Mouse (Mus musculus): ENCODE measurements around the gene Pnlip.
A peak's percentile ranks its signal among the peaks of the same experiment; 100 is the strongest.

The Pnlip gene

DNA sequence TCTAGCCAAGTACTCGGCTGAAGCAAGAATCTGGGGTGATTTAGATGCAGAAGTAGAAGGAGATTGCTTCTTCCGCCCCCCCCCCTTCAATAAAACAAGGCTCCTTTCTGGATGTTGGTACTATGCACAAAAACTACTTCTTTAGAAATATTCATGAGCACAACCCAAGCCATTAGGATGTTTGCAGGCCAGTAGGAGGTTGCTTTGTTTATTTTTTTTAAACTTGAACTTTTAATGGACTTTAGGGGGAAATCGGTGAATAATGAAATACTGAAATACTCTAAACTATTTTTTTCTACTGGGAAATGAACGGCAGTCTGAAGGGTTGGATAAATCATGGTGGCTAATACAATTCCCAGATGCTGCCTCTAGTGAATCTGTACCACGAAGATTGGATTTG is at the start of gene Pnlip:
Gene Pnlip (plus strand): TSS at position 301 of the 400 bp plus-strand sequence.
- DNase-seq, result no peak

DNA sequence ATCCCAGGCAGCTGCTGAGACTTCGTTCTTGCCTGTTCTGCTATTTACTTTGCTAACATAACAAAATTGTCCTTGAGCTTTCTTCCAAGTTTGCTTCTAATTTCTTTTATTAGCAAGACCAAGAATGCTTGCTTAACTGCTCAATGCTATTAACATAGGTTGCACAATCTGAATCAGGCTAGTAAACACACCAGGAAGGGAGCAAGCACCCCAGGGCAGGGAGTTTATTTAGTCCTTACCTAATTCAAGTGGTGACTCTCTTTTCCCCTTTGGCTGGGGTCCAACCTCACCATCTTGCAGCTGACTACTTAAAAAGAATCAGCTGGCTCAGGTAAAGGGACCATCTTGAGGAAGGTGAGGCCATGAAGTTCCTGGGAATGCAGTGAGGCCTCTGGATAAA is 42.6 kb upstream of the Pnlip start:
- no peak for DNase-seq

DNA sequence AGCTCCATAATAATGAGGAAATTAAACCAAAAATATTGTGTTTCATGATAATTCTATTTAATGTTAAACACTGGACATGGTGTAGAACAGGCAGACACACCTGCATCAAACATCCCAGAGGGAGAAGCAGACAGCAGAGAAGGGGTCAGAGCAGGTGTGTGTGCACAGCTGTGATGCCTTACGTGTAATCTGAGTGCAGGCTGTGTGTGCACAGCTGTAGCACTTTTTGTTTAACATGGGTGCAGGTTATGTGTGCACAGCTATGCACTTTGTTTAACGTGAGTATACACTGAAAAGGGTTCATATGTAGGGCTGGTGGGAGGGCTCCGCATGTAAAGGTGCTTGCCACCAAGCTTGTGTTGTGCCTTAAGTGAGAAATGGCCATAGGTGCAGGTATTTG is 39.6 kb upstream of the Pnlip start:
- no peak for DNase-seq

DNA sequence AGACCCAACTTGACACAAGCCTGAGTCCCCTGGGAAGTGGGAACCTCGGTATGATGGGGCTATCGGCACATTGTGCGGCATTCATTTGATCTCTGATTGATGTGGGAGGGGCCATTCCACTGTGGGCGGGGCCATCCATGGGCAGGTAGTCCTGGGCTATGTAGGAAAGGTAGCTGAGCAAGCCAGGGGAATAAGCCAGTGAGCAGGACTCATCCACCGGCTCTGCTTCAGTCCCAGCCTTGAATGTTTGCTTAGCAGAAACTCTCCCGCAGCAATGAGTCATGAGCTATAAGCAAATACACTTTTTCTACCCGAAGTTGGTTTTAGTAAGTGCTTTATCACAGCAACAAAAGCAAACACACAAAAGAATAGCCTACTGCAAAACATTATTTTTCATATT is 35.7 kb upstream of the Pnlip start:
- DNase-seq, result no peak

DNA sequence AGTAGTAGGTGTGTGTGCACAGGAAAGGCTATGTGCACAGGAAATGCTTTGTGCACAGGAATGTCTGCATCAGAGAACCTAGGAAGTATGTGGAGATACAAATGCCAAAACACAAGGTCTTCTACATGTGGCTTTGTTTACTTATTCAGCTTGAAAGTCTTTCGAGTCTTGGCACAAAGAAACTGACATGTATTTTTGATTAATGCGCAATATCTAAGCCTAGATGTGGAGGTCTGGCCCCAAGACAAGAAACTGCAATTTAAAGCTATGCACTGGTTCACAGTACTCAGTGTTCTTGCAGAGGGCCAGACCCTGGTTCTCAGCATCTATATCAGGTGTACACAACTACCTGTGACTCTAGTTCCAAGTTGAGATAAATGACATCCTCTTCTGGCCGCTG is 31.6 kb upstream of the Pnlip start:
- DNase-seq, result no peak

DNA sequence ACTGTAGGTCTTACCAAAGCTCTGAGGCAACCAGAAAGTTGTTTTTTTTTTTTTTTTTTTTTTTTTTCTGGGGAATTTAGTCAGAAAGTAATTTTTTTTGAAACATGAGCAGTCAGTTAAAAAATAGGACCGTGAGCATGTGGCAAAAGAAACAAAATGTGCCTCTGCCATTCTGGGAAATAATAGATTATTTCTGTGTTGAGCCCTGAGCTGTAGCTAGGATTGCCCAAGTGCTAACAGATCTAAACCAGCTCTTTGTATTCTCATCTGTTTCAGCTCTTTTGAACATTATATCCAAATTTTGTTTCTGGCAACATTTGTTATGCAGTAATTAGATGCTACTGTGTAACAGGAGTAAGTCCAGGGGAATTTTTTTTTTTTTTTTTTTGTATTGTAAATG is 30.7 kb upstream of the Pnlip start:
- no peak for DNase-seq

DNA sequence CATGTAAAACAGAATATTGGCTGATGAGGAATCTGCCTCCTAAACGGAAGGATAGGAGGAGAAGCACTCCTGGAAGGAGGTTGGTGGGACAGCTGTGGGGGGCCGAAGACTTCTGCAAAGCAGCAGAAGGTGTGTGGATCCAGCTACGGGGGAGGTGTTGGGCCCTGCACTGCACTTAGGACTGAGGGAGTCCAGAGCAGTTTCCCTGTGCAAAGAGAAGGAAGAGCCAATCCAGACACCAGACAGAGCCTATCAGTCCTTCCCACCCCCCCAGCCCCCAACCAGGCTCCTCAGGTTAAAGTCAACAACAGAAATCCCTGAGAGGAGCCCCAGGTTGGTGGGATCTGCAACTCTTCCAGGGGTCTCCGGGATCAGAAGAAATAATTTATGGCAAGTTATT is 27.5 kb upstream of the Pnlip start:
- no peak for DNase-seq

DNA sequence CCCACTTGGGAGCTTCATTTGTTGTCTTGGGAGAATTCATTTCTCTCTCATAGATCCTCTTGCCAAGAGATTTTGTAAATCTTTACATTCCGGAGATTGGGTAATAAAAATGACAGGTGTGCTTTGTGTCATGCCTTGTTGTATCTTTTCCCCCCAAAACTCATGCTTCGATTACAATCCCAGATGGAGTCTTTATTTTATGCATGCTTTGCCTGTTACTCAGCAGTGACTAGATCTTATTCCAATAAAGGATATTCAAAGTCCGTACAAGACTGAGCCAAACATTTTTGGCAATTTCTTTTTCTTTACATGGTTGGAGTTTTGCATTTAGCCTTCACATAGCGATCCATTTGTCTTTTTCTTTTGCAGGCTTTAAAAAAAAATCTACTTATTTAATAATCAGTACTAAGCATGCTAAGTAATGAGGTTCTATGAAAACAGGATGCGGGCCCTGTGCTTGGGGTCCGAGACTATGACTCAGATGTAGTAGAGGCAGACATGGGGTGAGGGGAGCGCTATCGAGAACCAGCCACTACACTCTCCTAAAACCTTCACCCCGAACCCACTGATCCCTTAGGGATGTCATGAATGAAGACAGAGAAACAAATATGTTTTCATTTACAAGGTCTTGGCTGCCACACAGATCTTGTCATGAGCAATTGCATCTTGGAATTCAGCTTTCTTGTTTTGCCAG is 26.9 kb upstream of the Pnlip start:
- no peak for DNase-seq

DNA sequence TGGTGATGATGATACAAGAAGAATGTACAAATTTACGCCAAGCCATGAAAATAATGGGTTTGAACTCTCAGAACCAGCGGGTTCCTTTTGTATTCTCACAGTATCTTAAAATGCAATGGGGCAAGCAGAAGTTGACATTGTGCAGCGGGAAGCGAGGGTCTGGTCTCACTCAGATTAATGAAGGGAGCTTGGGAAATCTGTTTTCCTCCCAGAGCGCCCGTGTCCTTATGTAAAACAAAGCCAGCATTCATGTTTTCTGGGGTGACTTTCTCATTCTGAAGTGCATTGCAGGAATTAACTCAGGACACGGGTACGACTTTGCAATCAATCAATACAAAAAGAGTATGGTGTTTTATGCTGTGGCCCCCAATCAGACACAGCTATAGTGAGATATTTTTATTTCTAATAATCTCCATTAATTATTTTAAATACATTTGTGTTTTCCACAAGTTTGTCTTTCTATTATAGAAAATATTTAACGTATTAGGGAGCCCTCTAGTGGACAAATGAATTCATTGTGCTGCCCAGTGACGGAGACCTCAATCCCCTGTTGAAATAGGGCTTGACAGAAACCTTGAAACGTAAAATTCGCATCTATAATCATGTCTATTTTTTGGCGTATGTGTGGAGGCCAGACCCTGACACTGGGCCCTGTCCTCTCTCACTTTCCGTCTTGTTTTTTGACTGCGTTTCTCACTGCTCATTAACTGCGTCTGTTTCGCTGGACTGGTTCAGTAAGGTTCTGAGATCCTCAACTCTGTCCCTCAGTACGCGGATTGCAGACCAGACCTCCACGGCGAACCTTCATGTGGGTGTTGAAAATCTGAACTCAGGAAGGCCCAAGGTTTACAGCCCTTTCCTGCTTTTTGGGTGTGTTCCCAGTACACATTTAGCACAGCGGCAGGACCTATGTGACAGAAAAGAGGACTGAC is 24.6 kb upstream of the Pnlip start:
- peak in 1 of 2 experiments; percentile 5 for DNase-seq

DNA sequence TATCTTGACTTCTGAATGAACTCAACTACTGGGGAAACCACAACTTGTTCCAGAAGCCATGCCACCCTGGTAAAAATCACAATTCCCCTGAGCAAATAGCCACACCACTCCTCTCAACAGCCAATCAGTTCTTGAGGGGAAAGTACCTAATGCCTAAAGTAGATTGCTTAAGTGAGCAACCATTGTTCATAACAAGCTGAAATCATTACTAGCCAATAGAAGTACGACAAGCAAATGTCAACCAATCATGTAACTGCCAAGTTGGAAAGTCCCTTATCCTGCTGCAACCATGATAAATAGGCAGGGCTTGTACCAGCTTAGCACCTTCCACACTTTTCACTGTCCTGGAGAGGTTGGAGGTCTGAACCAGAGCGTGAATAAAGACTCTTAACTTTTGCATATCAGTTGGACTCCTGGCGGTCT is 22.9 kb upstream of the Pnlip start:
- no peak for DNase-seq

DNA sequence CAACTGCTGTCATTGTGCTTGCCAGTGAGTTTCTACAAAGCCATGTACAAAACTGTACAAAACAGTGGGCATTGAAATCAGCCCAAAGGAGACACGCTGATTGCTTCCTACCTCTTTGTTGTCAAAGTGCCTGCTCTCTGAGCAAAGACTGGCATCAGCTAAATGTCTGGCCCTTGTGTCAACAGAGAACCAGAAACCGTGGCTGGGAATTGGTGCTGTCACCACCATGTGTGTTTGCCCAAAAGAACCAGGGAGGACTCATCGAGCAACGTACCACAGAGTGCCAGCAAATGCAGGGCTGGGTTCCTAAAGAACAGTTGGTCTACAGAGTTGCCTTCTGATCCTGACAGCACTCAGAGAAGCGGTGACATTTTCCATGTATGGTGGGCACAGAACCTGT is 2.3 kb upstream of the Pnlip start:
- no peak for DNase-seq

DNA sequence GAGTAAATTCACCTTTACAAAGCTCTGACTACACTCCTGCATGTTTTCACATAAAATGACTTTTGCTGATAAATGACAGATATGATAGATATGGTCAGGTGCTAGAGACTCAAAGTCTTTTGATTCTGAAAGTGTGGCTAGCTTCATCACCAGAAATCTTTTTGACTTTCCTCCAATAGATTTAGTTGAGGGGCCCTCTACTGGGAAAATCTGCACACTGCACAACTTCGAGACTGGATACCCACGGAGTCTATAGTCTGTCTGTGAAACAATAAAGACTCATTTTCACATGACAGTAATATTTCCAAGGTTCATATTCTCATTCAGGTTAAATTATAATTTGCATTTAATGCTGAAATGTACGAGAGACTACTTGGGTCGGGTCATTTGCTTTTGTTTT is 9.8 kb downstream of the Pnlip start:
- DNase-seq, result no peak

DNA sequence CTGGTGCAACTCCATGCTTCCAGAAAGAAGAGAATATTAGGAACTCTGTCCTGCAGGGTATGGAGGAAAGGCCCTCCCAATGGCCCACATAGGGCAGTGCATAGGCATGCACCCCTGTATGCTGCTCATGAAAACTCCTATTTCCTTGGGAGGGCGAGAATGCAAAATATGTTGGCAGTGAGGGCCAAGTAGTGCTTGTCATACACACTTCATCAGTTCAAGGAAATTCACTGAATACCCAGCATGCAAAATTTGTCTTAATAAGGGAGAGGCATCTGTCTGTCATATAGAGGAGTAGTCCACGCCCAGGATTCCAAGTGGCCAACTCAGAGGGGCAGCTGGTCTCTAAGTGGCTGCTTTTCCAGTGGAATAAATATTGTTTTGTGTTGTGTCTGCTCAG is 11.0 kb downstream of the Pnlip start:
- DNase-seq, result no peak

DNA sequence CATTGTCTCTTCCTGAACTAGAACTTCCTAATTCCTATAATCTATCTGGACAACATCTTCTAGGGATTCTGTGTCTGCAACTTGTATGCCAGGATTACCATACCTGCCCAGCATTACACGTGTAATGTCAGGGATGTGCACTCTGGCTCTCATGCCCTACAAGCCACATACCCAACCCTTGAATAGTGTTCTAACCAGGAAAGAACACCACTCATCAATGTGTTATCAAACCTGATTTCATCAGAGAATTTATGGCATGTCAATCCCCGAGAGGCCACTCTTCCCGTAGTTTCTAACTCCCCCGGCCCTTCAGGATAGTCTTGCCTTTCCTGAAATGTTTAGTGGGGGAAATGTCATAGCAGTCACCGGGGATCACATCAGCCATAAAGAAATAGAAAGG is 12.6 kb downstream of the Pnlip start:
- DNase-seq, result no peak

DNA sequence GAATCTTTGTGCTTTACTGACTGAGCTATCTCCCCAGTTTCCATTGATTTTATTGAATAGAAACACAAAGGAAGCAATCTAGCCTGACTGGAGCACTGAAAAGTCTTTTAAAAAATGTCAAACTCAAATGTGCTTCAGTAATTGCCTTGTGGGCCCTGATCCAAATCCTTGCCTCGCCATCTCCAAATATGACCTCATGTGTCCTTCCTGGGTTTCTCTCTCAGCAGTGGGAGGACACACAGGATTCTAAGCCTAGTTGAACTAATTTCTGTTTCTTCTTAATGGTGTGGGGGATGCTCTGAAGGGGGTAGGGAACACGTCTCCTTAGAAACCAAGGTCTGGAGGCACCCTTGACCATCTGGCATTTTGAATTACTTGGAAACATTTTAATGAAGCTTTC is 22.3 kb downstream of the Pnlip start:
- no peak for DNase-seq

DNA sequence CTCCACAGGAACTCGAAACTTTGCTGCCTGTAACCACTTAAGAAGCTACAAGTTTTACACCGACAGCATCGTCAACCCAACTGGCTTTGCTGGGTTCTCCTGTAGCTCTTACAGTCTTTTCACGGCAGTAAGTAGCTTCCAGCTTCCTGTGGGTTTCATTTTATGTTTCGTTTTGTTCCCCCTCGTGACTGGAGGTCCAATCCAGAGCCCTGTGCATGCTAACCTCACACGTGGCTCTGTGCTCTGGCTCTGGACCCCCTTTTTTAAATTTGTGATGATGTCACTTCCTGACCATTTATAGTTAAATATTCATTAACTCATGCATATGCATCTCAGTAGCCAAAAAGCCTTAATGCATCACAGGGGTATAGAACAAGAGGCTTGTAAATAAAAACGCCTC is 24.8 kb downstream of the Pnlip start:
- DNase-seq, result no peak

DNA sequence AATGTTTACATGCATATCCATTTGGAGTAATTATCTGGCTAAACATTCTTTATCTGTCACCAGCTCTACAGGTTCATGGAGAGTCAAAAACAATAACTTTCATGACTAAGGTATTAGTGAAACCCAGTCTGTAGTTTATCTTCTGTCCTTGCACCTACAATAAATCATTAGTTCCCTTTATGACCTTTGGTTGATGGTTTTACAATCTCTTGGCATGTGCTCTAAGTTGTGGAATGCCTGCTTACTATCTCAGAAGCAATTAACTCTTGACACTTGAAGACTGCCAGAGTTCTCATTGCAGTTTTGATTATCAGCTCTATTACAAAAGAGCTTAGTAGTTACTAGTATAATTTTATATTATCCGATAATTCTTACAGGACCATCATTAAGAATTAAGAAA is 36.6 kb downstream of the Pnlip start:
- DNase-seq, result no peak

DNA sequence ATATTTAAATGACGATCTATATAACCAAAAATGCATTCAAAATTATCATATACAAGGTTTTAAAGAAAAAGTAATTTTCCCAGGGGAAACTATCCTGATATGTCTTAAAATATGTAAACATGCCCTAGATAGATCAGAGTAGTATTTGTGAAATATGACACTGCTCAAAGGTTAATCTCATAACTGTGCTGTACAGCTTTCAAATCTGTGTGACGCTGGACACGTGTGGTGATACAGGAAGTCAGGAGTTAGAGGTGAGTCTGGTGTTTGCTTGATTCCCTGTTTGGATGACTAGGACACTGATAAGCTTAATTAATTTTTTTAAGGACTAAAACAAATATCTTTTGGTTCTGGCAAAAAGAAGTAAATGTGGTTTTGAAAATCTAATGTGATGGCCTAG is 43.0 kb downstream of the Pnlip start:
- DNase-seq, result no peak

DNA sequence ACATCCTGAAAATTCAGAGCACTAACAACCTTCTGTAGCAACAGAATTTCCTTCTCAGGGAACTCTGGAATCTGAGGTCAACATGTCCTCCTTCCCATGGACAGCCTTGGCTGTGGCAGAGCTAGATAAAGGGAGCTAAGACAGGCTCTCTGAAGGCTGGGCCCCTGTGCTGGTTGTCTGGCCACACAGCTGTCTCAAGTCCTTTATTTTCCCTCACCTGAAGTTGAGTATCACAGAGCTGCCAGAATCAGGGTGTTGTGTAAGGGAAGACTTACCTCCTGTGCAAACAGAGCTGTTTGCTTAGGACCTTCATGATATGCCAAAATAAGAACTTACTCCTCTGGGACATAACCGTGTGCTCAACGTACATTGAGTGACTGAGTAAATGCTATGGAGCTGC is 43.9 kb downstream of the Pnlip start:
- DNase-seq, result no peak

DNA sequence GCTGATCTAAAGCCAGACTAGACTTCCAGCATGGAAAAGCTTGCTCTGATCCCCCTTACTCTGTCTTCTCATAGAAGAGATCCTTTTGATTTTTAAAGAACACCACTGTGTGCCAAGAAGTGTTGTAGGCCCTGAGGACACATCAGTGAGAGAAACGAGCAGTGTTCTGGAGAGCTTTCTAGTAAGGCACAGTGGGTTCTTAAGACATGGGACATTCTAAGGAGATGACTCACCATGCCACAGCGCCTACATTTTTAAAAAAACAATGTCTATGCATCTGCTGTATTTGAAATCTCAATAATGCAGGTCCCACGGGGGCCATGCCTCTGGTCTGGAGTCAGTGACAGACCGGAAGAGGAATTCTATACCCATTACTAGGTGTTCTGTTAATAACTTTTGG is 52.3 kb downstream of the Pnlip start:
- no peak for DNase-seq

DNA sequence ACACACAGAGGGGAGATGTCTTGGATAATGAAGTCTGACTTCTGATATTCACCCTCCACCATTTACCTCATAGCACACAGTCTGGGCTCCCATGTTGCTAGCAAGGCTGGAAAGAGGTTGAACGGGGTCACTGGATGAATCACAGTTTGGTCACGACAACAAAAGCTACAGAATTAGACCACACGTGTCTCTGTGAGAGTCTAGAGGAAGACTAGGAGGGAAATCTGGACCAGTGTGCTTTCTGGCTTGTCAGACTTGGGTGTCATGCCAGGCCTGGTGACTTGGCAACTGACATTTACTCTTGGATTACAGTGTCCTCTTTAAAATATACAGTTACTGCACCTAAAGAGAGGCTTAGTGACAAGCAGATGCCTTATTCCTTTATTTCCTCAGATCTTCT is 56.3 kb downstream of the Pnlip start:
- no peak for DNase-seq

DNA sequence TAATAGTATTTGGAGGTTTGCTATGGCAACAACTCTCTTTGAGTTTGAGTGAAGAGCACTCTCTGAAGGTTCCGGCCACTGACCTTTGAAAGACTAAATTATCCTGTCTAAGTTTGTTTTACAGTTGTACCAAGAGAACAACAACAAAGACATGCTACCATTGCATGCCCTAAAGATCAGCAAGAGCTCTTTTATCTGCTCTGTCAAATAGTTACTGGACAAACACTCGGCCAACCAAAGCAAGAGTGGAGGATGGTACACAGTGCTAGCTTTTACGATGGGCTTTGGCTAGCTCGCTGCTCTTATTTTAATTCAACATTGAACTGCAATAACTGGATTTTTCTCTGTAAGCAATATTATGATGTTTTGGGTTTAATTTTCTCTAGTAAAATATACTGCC is 65.6 kb downstream of the Pnlip start:
- no peak for DNase-seq

DNA sequence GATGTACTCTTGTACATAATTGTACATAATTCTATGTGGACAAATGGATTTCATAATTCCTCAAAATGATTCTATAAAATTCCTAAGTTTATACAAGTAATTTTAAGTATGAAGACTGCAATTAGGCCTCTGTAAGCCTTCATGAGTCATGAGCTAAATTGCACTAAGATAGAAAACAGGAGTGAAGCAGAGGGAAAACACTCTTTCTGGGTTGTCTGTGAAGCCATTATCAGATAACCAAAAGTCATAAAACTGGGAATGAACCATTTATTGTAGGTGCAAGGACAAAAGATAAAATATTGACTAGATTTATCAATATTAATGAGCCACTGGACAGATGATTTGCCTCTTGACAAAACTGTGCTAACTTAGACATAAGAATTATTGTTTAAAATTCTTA is 68.1 kb downstream of the Pnlip start:
- no peak for DNase-seq

DNA sequence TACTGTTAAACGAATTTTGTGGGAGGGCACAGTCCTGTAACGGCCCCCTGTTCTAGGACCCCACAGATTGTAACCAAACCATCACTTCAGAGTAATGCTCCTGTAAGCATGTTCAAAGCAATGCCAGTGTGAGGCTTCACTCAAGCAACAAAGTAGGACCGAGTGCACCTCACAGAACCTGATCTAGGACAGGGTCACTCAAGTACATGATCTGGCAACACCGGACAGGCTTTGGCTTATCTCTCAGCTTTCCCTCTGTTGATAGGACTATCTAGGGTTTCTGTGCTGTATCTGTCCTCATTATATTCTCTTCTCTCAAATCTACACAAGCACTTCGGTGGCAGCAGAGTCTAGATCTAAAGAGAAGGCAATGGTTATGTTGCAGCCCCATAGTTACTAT is 74.3 kb downstream of the Pnlip start:
- no peak for DNase-seq

DNA sequence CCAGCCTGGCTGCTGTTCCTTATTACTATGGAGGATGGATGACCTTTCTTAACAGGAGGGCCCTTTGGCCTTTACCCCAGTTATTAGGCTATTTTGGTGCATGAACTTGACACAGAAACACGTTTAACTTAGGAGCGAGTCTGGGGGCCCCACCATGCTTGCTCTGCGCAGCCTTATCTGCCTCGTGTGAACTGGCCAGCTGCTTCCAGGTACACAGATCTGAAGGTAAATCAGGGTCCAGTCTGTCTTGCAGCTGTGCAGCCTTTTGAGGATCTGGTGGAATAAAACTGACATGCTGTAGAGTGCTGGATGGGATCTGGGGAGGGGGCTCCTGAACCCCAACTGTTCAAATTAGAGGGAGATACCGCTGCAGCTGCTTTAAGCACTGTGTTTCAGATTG is 75.5 kb downstream of the Pnlip start:
- no peak for DNase-seq
